Mouse (Mus musculus): ENCODE measurements around the gene Lamc3.

DNA sequence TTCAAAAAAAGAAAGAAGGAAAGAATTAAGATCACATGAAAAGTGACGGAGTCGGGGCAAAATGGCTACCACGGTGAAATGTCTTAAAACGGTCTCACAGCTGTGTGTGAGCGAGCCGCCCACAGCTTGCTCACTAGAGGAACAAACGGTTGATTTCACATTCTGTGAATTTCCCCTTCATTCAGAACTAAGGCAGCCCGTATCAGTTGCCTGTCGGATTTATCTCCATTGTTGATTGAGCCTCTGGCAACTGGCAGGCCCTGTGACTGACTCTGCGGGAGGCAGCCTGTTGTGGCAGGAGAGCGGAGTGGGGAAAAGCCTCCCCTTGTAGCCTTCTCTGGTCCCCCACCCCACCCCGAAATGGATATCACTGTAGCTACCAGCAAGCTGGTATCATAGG is 10.6 kb upstream of the Lamc3 start:
- no peak for TF ChIP-seq TAL1 (IDR thresholded peaks at IDR 0.05; ENCODE audit: low read length)
- TF ChIP-seq GATA1 (IDR thresholded peaks at IDR 0.05; ENCODE audit: low read length) = no peak

All from erythroblast, embryonic 14.5 days (primary cell).